Mouse (Mus musculus) G1E (cell line): ENCODE data around the gene Zfp385b.

Source experiments
- CTCF ChIP-seq: IDR thresholded peaks from 2 replicates; pipeline ENCODE4 v1.5.1; 2012; ENCODE audit warnings: low read depth, low read length, inconsistent platforms, mixed read lengths
- GATA2 ChIP-seq: IDR thresholded peaks from 2 replicates; pipeline ENCODE4 v1.6.1; 2012; ENCODE audit warnings: low read depth, low read length, inconsistent platforms, borderline replicate concordance
- POLR2AphosphoS5 ChIP-seq: IDR thresholded peaks from 2 replicates; pipeline ENCODE4 v1.6.1; 2012; ENCODE audit warnings: low read depth, low read length, inconsistent platforms; ENCODE audit not compliant: insufficient replicate concordance
- TAL1 ChIP-seq: conservative IDR thresholded peaks from 2 replicates; pipeline ENCODE4 v1.6.1; 2012; ENCODE audit warnings: low read depth, low read length, inconsistent platforms, mixed read lengths

DNA sequence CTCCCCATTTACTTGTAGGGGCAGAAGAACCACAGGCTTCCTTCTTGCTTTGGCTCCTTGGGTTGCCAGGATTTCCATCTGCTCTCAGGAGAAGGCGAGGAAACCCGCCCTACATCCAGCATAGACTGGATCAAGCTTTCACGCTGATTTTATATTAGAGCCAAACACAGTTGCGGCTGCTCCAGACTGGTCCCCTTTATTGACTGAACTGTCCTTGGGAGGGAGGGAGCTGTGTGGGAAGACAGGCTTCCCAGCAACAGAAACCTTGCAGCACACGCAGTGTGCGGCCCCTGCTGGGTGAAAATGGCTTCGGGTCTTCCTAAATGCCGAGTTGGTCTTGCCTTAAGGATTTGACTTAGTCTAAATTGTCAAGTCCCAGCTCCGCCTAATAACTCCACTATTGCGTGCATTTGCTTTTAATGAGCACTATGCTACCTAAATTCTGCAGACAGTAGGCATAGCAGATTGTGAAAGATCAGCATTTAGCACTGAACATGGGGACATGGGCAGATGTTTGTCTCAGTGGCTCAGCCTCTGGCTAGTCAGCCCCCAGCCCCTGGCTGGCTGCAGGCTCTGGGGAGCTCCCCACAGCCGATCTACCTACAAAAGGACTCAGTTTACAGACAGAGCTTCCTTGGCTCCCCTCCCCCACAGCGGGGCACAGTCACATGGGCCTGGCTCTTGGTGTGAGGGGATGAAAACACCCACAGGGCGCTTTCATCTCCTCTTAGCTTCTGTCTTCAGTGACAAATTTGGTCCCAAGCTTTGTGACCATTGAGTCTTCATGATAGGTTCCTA is 417.8 kb downstream of the Zfp385b start:
- TF ChIP-seq POLR2AphosphoS5 (no peak), TAL1 (no peak), CTCF (no peak), GATA2 (no peak)
